Mouse (Mus musculus): Measurements from ENCODE around the gene Tmbim4.

Tmbim4 gene

GRCm38 (mm10) chr10:120246994-120247750, 45.8 kb downstream of the Tmbim4 start:
- peak; percentile 53 for DNase-seq

GRCm38 (mm10) chr10:120250911-120251683, 49.7 kb downstream of the Tmbim4 start:
- no peak for DNase-seq

- DNase-seq, result no peak
These were observed 50.4 kb downstream of the Tmbim4 start for GRCm38 (mm10) chr10:120251791-120252190.

- DNase-seq, result no peak
These were observed 51.4 kb downstream of the Tmbim4 start for GRCm38 (mm10) chr10:120252800-120253199.

- peak; percentile 28 for DNase-seq
These were observed 55.8 kb downstream of the Tmbim4 start for GRCm38 (mm10) chr10:120257231-120257630.

- no peak for DNase-seq
These were observed 66.4 kb downstream of the Tmbim4 start for GRCm38 (mm10) chr10:120267790-120268189.

GRCm38 (mm10) chr10:120269946-120270345, 68.6 kb downstream of the Tmbim4 start:
- no peak for DNase-seq

GRCm38 (mm10) chr10:120270777-120271176, 69.4 kb downstream of the Tmbim4 start:
- peak; percentile 58 for DNase-seq

- no peak for DNase-seq
These were observed 69.9 kb downstream of the Tmbim4 start for GRCm38 (mm10) chr10:120271318-120271717.

GRCm38 (mm10) chr10:120271879-120272269, 70.5 kb downstream of the Tmbim4 start:
- no peak for DNase-seq

GRCm38 (mm10) chr10:120272270-120272883, 71.0 kb downstream of the Tmbim4 start:
- DNase-seq, result no peak

GRCm38 (mm10) chr10:120273335-120273734, 71.9 kb downstream of the Tmbim4 start:
- DNase-seq, result no peak
